Mouse (Mus musculus) lung, postnatal 0 days (tissue): ENCODE results near the gene Cpd. TPM values are rescaled to one million over a fixed set of nuclear protein-coding genes. Genes with fewer than 3 reads are reported as not detected.

Experiments used
- ATAC-seq: fragments of 200-750 bp; cut with Nextera tagmentation; 2 replicates; pipeline ENCODE4 v1.8.0; 2017; ENCODE audit warnings: moderate library complexity
- DNase-seq: peaks from one replicate; pipeline ENCODE4 v3.0.0-alpha.2; 2016; ENCODE audit warnings: low spot score
- H3K27ac ChIP-seq: fragments of 300-500 bp; sonication (generic); 2 replicates; pipeline ENCODE4 v1.5.1; 2014; ENCODE audit warnings: antibody characterized with exemption, mild to moderate bottlenecking, low read length, mixed read lengths
- H3K27me3 ChIP-seq: fragments of 300-500 bp; sonication (generic); replicated peaks from 2 replicates; pipeline ENCODE4 v1.6.1; 2014; ENCODE audit warnings: low read length, mixed read lengths; ENCODE audit not compliant: insufficient read depth
- H3K36me3 ChIP-seq: fragments of 300-500 bp; sonication (generic); 2 replicates; pipeline ENCODE4 v1.6.1; 2014; ENCODE audit warnings: low read length, mixed read lengths; ENCODE audit not compliant: insufficient read depth
- H3K4me1 ChIP-seq: fragments of 300-500 bp; sonication (generic); 2 replicates; pipeline ENCODE4 v1.6.1; 2014; ENCODE audit warnings: antibody characterized with exemption, low read depth, low read length, mixed read lengths; ENCODE audit not compliant: insufficient read depth
- H3K4me2 ChIP-seq: fragments of 300-500 bp; sonication (generic); replicated peaks from 2 replicates; pipeline ENCODE4 v1.6.1; 2014; ENCODE audit warnings: low read depth, mild to moderate bottlenecking, low read length, moderate library complexity, mixed read lengths
- H3K4me3 ChIP-seq: fragments of 300-500 bp; sonication (generic); 2 replicates; pipeline ENCODE4 v1.5.1; 2014; ENCODE audit warnings: low read depth, low read length
- H3K9ac ChIP-seq: fragments of 300-500 bp; sonication (generic); replicated peaks from 2 replicates; pipeline ENCODE4 v1.6.1; 2014; ENCODE audit warnings: low read depth, mild to moderate bottlenecking
- H3K9me3 ChIP-seq: fragments of 300-500 bp; sonication (generic); 2 replicates; pipeline ENCODE4 v1.6.1; 2016; ENCODE audit warnings: low read length, mixed read lengths
- CTCF ChIP-seq: IDR thresholded peaks from 2 replicates; pipeline ENCODE4 v1.5.1; 2016; ENCODE audit warnings: antibody characterized with exemption, mild to moderate bottlenecking
- EP300 ChIP-seq: IDR thresholded peaks from 2 replicates; pipeline ENCODE4 v1.6.1; 2016; ENCODE audit warnings: antibody characterized with exemption, mild to moderate bottlenecking, control low read depth
- WGBS: fragments of 180-500 bp; shearing (Covaris S2); extraction: QIAGEN DNeasy Blood & Tissue Kit; methylation state at CpG from one replicate; pipeline ENCODE4 v1.1.7; 2014; 5-methylcytosine and 5-hydroxymethylcytosine counted together
- polyA plus RNA-seq: library from polyadenylated mRNA; unstranded; fragments of >200 nt; fragmentation: Nextera tagmentation; extraction: Ambion mirVana; gene quantifications from 2 replicates; pipeline ENCODE4 v1.2.1, GENCODE M21; 2015

Gene Cpd
- polyA plus RNA-seq, 1 experiment from 2014 or later = 15.7 TPM

DNA sequence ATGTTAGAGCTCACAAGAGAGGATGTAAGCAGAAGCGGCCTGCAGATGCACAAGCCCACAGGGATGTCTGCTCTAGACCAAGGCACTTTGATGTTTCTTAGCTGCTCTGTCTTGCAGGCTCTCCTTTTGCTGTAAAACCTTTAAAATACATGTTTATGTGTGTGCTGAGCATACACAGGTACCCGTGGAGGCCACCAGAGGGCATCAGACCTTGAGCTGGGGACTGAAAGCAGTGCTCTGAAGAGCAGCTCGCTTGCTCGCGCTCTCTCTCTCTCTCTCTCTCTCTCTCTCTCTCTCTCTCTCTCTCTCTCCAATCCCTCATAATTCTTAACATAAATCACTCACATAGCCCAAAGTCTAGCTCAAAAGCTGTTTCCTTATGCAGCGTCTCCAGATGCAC is 107.7 kb downstream of the Cpd start:
- Histone ChIP-seq H3K4me2 (no peak overlapping the region), H3K4me1 (no peaks in the 10 kb centered on the region), H3K4me3 (no peak overlapping the region), H3K27me3 (no peaks in the 10 kb centered on the region), H3K27ac (no peak overlapping the region), H3K9ac (no peak overlapping the region), H3K9me3 (no peaks in the 10 kb centered on the region), H3K36me3 (peaks cover 22% of the 10 kb centered on the region; the same call in 1 of the 2 replicates)
- DNase-seq = no peak
- no peak for ATAC-seq
- 69% methylated on average over 6 of the region's 6 CpGs for WGBS
- TF ChIP-seq EP300 (no peak), CTCF (peak; percentile 61)

DNA sequence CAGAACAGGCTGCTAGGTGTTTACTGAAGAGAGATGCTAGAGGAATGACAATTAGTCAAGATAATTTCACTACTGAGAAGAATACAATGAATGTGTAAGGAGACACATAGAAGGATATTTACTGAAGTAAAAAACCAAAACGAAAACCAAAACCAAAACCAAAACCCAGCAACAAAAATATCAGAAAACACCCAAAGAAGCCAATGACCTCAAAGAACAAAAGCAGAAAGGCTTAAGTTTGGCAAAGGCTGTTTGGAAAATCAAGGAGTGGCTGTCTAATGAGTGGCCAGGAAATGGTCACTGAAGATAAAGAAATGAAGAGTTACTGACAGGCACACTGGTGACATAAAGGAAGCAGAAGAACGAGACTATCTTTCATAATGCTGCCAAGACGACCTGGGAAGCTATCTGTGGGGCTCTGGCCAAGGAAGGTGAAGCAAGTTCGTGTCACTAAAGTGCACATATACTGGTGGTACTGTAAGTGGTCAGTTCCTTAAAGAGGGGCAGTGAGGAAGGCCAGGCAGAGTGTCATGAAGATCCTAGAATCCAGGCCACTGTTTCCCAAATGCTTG is 111.0 kb downstream of the Cpd start:
- H3K9ac ChIP-seq = no peak overlapping the region
- TF ChIP-seq EP300 (no peak), CTCF (no peak)
- peak overlapping the region; percentile 68 for H3K27ac ChIP-seq
- DNase-seq = peak; percentile 37
- no peak for ATAC-seq
- WGBS = 61% methylated on average over 4 of the region's 4 CpGs
- no peak overlapping the region for H3K4me2 ChIP-seq
- no peaks in the 10 kb centered on the region for H3K27me3 ChIP-seq
- no peaks in the 10 kb centered on the region for H3K4me1 ChIP-seq
- no peak overlapping the region for H3K4me3 ChIP-seq
- no peaks in the 10 kb centered on the region for H3K9me3 ChIP-seq
- peaks cover 32% of the 10 kb centered on the region; the same call in 1 of the 2 replicates for H3K36me3 ChIP-seq

DNA sequence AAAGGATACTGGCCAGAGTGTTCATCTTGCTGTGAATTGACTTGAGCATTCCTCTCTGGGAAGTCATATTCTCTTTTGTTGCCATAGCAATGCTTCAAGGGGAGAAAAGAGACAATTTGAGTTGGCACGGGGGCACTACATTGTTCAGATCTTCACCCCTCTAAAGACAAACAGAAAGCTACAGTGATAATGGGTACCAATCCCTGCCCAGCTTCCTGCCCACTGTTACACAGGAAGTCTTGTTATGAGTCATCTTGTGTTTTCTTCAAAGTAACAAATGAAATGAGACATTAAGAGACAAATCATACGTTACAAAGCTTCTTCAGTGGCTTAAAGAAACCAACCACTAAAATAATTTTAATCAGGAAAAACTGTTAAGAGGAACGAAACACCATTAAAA is 112.3 kb downstream of the Cpd start:
- TF ChIP-seq CTCF (no peak), EP300 (peak; percentile 55)
- H3K9ac ChIP-seq = no peak overlapping the region
- ATAC-seq (peak; percentile 64; the same call in 1 of the 2 replicates), DNase-seq (peak; percentile 40)
- no peaks in the 10 kb centered on the region for H3K4me1 ChIP-seq
- H3K9me3 ChIP-seq = no peaks in the 10 kb centered on the region
- H3K36me3 ChIP-seq = peaks cover 32% of the 10 kb centered on the region; the same call in 1 of the 2 replicates
- no peak overlapping the region for H3K4me2 ChIP-seq
- H3K27ac ChIP-seq = peak overlapping the region; percentile 68; the same call in 1 of the 2 replicates
- no peak overlapping the region for H3K4me3 ChIP-seq
- no peaks in the 10 kb centered on the region for H3K27me3 ChIP-seq
- 60% methylated on average over 3 of the region's 3 CpGs for WGBS

DNA sequence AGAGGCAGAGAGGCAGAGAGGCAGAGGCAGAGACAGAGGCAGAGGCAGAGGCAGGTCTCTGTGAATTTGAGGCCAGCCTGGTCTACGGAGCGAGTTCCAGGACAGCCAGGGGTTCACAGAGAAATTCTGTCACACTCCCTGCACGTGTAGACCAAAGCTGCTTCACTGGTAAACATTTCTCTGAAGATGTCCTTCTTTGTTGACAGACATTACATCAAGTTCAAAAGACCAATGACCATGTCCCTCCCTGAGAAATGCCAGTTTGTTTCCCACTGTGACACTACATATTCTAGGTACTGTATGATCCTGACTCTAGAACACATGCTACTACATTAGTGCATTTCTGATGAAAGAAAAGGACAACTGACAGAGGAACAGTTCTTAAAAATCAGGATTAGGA is 116.2 kb downstream of the Cpd start:
- no peaks in the 10 kb centered on the region for H3K4me1 ChIP-seq
- no peaks in the 10 kb centered on the region for H3K9me3 ChIP-seq
- H3K4me3 ChIP-seq = no peak overlapping the region
- ATAC-seq (no peak), DNase-seq (no peak)
- WGBS = 52% methylated on average over 3 of the region's 3 CpGs
- peak overlapping the region; percentile 40; the same call in 1 of the 2 replicates for H3K27ac ChIP-seq
- no peaks in the 10 kb centered on the region for H3K27me3 ChIP-seq
- H3K9ac ChIP-seq = no peak overlapping the region
- peaks cover 31% of the 10 kb centered on the region; the same call in 1 of the 2 replicates for H3K36me3 ChIP-seq
- no peak overlapping the region for H3K4me2 ChIP-seq
- TF ChIP-seq EP300 (no peak), CTCF (no peak)

Other genes with a start within 250 kb of the Cpd start
- gene Abr, start 224.7 kb downstream of the Cpd start, polyA plus RNA-seq = 16.6 and 17.2 TPM in 2 replicates
- gene Bhlha9, start 174.5 kb downstream of the Cpd start, polyA plus RNA-seq = not detected in 2 replicates
- 4.7 and 7.1 TPM in 2 replicates for gene Trarg1, start 167.2 kb downstream of the Cpd start, polyA plus RNA-seq
- gene Gosr1, start 83.4 kb downstream of the Cpd start, polyA plus RNA-seq = 19.5 and 21.6 TPM in 2 replicates
- 0.29 and 0.44 TPM in 2 replicates for gene Tmigd1, start 55.1 kb upstream of the Cpd start, polyA plus RNA-seq
- 90.2 and 98.7 TPM in 2 replicates for gene Blmh, start 77.8 kb upstream of the Cpd start, polyA plus RNA-seq
- 1.8 and 2.4 TPM in 2 replicates for gene Slc6a4, start 151.6 kb upstream of the Cpd start, polyA plus RNA-seq
- 58.5 and 59.7 TPM in 2 replicates for gene Nsrp1, start 231.4 kb upstream of the Cpd start, polyA plus RNA-seq